Mouse (Mus musculus) intestine, embryonic 14.5 days (tissue): ENCODE results near the gene Sidt2. TPM values are rescaled to one million over a fixed set of nuclear protein-coding genes. Genes with fewer than 3 reads are reported as not detected.

Experiments
- ATAC-seq: fragments of 200-750 bp; cut with Nextera tagmentation; replicated peaks from 2 replicates; pipeline ENCODE4 v1.8.0; 2017; ENCODE audit warnings: low read depth, moderate number of reproducible peaks, moderate TSS enrichment, moderate library complexity; ENCODE audit not compliant: low FRiP score, low TSS enrichment
- DNase-seq: peaks from one replicate; pipeline ENCODE4 v3.0.0-alpha.2; 2018; ENCODE audit warnings: low spot score
- H3K27ac ChIP-seq: fragments of 300-500 bp; sonication (generic); 2 replicates; pipeline ENCODE4 v1.5.1; 2014; ENCODE audit warnings: low read depth, mild to moderate bottlenecking, control low read depth
- H3K27me3 ChIP-seq: fragments of 300-500 bp; sonication (generic); replicated peaks from 2 replicates; pipeline ENCODE4 v1.6.1; 2014; ENCODE audit warnings: low read length, control low read depth; ENCODE audit not compliant: control insufficient read depth, insufficient read depth
- H3K36me3 ChIP-seq: fragments of 300-500 bp; sonication (generic); 2 replicates; pipeline ENCODE4 v1.6.1; 2014; ENCODE audit warnings: low read length, control low read depth; ENCODE audit not compliant: control insufficient read depth, insufficient read depth
- H3K4me1 ChIP-seq: fragments of 300-500 bp; sonication (generic); replicated peaks from 2 replicates; pipeline ENCODE4 v1.6.1; 2014; ENCODE audit warnings: low read length, control low read depth, mixed read lengths; ENCODE audit not compliant: control insufficient read depth, insufficient read depth
- H3K4me2 ChIP-seq: fragments of 300-500 bp; sonication (generic); 2 replicates; pipeline ENCODE4 v1.6.1; 2014; ENCODE audit warnings: low read length
- H3K4me3 ChIP-seq: fragments of 300-500 bp; sonication (generic); 2 replicates; pipeline ENCODE4 v1.5.1; 2014; ENCODE audit warnings: low read depth, low read length, control low read depth, mixed read lengths
- H3K9ac ChIP-seq: fragments of 300-500 bp; sonication (generic); 2 replicates; pipeline ENCODE4 v1.6.1; 2014; ENCODE audit warnings: mild to moderate bottlenecking, low read length
- H3K9me3 ChIP-seq: fragments of 300-500 bp; sonication (generic); 2 replicates; pipeline ENCODE4 v1.6.1; 2016; ENCODE audit warnings: low read length, control low read depth; ENCODE audit not compliant: control insufficient read depth
- WGBS: fragments of 180-500 bp; shearing (Covaris S2); extraction: QIAGEN DNeasy Blood & Tissue Kit; methylation state at CpG from one replicate; pipeline ENCODE4 v1.1.7; 2014; 5-methylcytosine and 5-hydroxymethylcytosine counted together
- polyA plus RNA-seq: library from polyadenylated mRNA; unstranded; fragments of >200 nt; fragmentation: Nextera tagmentation; extraction: Ambion mirVana; gene quantifications from 2 replicates; pipeline ENCODE4 v1.2.1, GENCODE M21; 2014

Gene Sidt2
- polyA plus RNA-seq, 1 experiment from 2014 or later, result 41.2 TPM

DNA sequence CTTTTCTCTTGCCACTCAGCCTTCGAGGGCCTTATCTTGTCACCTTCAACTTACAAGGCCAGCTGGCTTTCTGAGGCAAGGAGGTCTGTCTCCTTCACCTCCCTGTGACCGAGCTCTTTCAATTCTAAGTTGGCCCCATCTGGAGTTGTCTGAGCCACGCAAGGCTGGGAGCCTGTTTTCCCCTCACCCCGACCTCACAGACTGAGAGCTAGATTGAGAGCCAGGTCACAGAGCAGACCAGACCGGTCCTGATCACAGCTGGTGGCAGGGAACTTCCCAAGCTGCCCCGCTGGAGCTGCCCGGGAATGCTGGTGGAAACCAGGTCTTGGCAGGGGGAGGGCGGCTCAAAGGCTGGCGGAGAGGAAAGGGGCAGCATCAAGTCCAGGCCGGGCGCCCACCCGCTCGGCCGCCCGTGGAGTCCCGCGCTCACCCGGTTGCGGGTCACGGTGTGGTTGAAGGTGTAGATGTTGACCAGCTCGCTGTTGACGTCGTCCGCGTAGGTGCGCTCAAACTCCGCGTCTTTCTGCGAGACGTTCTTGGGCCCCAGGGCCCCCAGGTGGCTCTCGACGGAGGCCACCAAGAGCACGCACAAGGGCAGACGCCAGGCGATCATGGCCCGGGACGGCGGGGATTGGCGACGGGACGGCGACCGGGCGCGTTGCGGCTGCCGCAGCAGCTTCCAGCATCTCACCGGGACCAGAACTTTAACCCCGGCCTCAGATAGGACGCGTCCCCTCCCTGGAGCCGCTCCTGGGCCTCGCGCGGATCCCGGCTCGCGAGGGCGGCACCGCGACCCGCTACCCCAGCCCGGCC is 558 bp downstream of the Sidt2 start:
- ATAC-seq, result peak; percentile 80
- Histone ChIP-seq H3K4me2 (peak overlapping the region; percentile 91), H3K4me3 (peak overlapping the region; percentile 89), H3K27me3 (no peaks in the 10 kb centered on the region), H3K27ac (peak overlapping the region; percentile 90), H3K9ac (peak overlapping the region; percentile 90), H3K9me3 (no peaks in the 10 kb centered on the region), H3K4me1 (peaks cover 19% of the 10 kb centered on the region), H3K36me3 (peaks cover 24% of the 10 kb centered on the region)
- DNase-seq, result peak; percentile 86
- WGBS, result under 1% methylated on average over 61 of the region's 63 CpGs

DNA sequence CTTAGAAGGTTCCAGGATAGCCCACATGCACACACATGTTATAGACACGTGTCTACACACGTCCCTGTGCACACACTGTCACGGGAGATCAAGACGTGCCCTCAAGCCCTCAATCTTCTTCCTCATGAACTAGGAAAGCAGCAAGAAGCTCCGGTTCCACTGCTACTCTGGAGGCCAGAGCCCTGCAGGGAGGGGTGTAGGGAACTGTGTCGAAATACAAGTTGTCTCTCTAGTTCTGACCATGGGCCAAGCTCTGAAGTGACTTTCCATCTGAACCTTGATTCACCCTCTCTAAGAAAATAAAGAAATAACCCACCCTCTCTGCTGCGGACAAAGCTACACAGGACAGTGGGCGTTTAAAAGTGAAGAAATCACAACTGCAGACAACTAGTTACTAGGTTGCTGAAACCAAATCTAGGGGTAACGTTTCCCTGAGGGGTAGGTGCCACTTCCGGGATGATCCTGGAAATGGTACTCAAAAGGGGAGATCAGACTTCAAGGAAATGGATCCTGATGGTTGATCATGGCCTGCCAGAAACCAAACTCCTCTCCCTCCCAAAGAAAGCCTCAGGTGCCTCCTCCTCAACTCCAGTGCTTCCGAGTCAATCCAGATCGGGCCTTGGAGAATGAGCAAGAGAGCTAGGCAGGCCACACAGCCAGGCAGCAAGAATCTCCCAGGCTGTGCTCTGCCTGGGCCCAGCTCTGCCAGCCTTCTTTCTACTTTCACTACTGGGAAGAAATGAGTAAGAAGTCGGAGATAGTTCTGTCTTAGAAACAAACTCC is 1.4 kb downstream of the Sidt2 start:
- H3K27me3 ChIP-seq, result no peaks in the 10 kb centered on the region
- peak overlapping the region; percentile 89 for H3K4me3 ChIP-seq
- peak overlapping the region; percentile 90 for H3K27ac ChIP-seq
- WGBS, result 62% methylated on average over 13 of the region's 13 CpGs
- H3K4me1 ChIP-seq, result peaks cover 19% of the 10 kb centered on the region
- DNase-seq (no peak), ATAC-seq (no peak)
- peak overlapping the region; percentile 91 for H3K4me2 ChIP-seq
- peaks cover 32% of the 10 kb centered on the region for H3K36me3 ChIP-seq
- H3K9ac ChIP-seq, result peak overlapping the region; percentile 90
- H3K9me3 ChIP-seq, result no peaks in the 10 kb centered on the region

DNA sequence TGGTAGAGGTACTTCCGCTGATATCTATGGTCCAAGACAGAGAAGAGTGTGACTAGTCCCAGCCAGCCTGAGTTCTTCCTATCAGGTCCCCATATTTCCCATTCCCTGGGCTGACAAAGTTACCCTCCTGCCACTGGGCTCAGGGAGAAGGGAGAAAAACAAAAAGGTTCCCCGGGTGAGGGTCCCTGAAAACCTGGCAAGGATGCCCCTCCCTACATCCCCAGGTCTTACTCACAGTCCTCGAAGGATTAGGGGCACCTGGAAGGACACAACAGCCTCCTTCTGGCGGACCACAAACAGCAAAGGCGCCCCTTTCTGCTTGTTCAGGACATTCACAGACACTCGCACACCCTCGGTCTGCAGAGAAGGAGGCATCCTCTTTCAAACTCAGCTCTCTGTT is 2.2 kb downstream of the Sidt2 start:
- H3K36me3 ChIP-seq, result peaks cover 40% of the 10 kb centered on the region
- H3K9ac ChIP-seq, result no peak overlapping the region
- no peak overlapping the region for H3K4me2 ChIP-seq
- no peaks in the 10 kb centered on the region for H3K27me3 ChIP-seq
- DNase-seq, result no peak
- no peaks in the 10 kb centered on the region for H3K9me3 ChIP-seq
- 78% methylated on average over 7 of the region's 7 CpGs for WGBS
- H3K4me3 ChIP-seq, result no peak overlapping the region
- H3K27ac ChIP-seq, result no peak overlapping the region
- ATAC-seq, result no peak
- peaks cover 19% of the 10 kb centered on the region for H3K4me1 ChIP-seq

DNA sequence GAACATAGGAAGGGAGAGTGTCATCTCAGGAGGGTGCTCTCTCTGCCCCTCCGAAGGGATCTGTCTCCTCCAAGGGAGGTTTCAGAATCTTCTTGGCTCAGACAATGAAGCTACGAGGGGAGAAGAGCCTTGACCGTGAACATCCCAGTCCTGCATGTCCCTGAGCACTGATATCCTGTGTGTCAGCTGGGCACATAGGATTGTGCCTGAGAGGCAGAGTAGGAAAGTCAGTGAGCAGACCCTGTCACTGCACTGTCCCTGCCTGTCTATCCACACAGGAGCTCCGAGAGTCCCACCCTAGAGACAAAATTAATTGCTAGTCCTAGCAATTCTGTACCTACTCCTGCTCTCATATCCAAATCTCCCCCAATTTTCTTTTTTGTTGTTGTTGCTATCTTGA is 3.0 kb downstream of the Sidt2 start:
- ATAC-seq (no peak), DNase-seq (no peak)
- 92% methylated on average over 4 of the region's 4 CpGs for WGBS
- no peak overlapping the region for H3K4me3 ChIP-seq
- H3K36me3 ChIP-seq, result peaks cover 46% of the 10 kb centered on the region
- no peak overlapping the region for H3K27ac ChIP-seq
- H3K9ac ChIP-seq, result no peak overlapping the region
- H3K9me3 ChIP-seq, result no peaks in the 10 kb centered on the region
- H3K27me3 ChIP-seq, result no peaks in the 10 kb centered on the region
- peaks cover 19% of the 10 kb centered on the region for H3K4me1 ChIP-seq
- no peak overlapping the region for H3K4me2 ChIP-seq

DNA sequence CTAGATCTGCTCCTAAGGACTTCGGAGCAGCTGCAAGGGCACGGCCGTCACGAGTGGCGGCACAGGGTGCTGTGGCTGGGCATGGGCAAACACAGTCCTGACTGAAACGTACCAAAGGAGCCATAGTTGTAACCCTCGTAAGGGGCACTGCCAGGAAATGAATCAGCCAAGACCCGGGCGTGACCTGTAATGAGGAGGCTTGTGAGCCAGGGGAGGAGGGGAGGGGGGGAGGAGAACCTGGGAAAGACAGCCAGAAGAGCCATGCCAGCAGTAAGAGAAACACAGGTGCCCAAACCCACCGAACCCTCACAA is 8.2 kb downstream of the Sidt2 start:
- WGBS, result 80% methylated on average over 10 of the region's 10 CpGs

DNA sequence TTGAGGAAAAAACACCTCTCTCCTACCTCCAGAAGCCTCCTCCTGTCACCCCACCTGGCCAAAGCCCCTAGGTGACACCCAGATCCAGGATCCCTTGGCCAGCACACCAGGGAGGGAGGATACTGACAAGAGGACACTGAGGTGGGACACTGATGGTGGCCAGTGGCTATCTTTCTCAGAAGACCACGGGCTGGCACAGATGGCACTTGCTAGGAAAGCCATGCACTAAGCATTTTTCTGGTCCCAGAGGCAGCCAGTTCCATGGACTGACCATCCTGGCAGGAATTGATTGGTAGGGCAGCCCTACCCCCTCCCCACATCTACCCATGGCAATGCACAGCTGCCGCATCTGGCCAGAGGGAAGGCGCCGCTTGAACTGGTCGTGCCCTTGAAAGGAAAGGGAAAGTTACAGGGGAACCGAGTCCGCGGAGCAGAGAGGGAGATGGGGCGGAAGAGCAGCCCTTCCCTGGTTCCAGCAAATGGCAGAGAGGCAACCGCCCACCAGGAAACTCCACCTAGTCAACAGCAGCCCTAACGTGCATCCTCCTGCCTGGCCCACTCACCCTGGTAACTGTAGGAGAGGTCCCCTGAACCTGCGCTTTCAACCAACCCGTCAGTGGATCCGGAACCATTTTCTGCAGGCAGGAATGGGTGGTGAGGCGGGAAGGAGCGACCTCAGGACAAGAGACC is 8.7 kb downstream of the Sidt2 start:
- no peak overlapping the region for H3K9ac ChIP-seq
- WGBS, result 86% methylated on average over 16 of the region's 16 CpGs
- peaks cover 82% of the 10 kb centered on the region for H3K36me3 ChIP-seq
- no peaks in the 10 kb centered on the region for H3K27me3 ChIP-seq
- no peak overlapping the region for H3K4me2 ChIP-seq
- no peak overlapping the region for H3K27ac ChIP-seq
- no peak overlapping the region for H3K4me3 ChIP-seq
- H3K9me3 ChIP-seq, result no peaks in the 10 kb centered on the region
- ATAC-seq (no peak), DNase-seq (no peak)
- no peaks in the 10 kb centered on the region for H3K4me1 ChIP-seq

More for the DNA sequence above, 8.2 kb downstream of the Sidt2 start:
- H3K9ac ChIP-seq, result no peak overlapping the region
- peaks cover 85% of the 10 kb centered on the region for H3K36me3 ChIP-seq
- H3K27ac ChIP-seq, result no peak overlapping the region
- no peak overlapping the region for H3K4me3 ChIP-seq
- H3K9me3 ChIP-seq, result no peaks in the 10 kb centered on the region
- H3K27me3 ChIP-seq, result no peaks in the 10 kb centered on the region
- DNase-seq, result no peak
- H3K4me1 ChIP-seq, result no peaks in the 10 kb centered on the region
- no peak for ATAC-seq
- no peak overlapping the region for H3K4me2 ChIP-seq

DNA sequence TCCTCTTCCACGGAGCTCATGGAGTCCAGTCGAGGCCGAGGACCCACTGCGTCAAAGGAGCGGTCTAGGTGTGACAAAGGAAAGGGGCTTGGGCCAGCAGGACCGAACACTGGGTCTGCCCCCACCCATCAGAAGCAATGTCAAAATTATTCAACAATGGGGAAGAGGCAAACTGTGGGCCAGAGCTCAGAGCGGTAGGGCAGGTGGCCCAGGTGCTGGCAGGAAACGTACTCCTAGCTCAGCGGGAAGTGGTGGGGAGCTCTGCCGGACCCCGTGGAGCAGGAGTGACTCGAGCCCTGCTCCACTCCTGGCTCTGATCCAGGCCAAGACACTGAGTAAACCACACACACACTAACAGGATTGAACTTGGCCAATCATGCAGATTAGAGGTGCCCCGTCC is 9.3 kb downstream of the Sidt2 start:
- 91% methylated on average over 13 of the region's 13 CpGs for WGBS

DNA sequence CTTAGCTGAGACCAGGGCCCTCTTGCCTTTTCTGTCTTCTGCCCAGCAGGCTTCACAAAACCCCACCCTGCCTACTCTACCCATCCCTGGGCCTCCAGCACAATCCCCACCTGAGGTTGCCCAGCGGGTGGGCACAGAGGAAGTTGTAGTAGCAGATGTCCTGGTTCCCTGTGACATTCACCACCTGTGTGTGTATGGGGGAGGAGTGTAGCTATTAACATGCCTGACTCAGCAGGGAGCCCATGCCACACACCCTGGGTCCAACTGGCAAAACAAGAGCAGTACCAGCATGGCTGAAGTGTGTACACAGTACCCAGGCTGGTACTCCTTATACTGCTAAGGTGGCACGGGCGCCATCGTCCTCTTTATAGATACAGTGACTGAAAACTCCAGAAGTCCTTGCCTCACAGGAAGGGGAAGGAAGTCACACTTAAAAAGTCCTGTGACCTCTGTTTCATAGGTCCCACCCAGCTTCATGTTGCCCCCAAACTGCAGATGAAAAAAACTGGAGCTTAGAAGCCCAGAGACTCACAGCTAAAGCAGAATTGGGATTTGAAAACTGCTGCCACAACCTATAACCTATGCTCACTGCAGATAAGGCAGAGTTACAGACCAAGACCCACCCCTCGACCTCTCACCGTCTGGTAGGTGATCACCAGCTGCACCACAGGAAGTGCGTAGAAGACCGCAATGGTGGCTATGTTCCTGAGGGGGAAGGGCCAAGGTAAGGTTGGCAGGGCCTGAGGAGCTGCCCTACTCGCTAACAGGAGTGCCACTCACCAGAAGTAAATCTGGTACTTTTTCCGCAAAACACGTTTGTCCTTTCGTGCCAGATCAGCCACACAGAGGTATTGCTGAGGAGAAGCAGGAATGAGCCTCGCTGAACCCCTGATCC is 10.3 kb downstream of the Sidt2 start:
- no peaks in the 10 kb centered on the region for H3K27me3 ChIP-seq
- H3K9ac ChIP-seq, result no peak overlapping the region
- no peaks in the 10 kb centered on the region for H3K9me3 ChIP-seq
- DNase-seq (no peak), ATAC-seq (no peak)
- no peaks in the 10 kb centered on the region for H3K4me1 ChIP-seq
- peaks cover 81% of the 10 kb centered on the region for H3K36me3 ChIP-seq
- WGBS, result 84% methylated on average over 13 of the region's 13 CpGs
- H3K27ac ChIP-seq, result no peak overlapping the region
- H3K4me2 ChIP-seq, result no peak overlapping the region
- H3K4me3 ChIP-seq, result no peak overlapping the region

More for the DNA sequence above, 9.3 kb downstream of the Sidt2 start:
- H3K27ac ChIP-seq, result no peak overlapping the region
- no peaks in the 10 kb centered on the region for H3K9me3 ChIP-seq
- no peak overlapping the region for H3K4me3 ChIP-seq
- no peak overlapping the region for H3K9ac ChIP-seq
- no peaks in the 10 kb centered on the region for H3K27me3 ChIP-seq
- DNase-seq (no peak), ATAC-seq (no peak)
- no peaks in the 10 kb centered on the region for H3K4me1 ChIP-seq
- H3K36me3 ChIP-seq, result peaks cover 87% of the 10 kb centered on the region
- H3K4me2 ChIP-seq, result no peak overlapping the region
